Mouse (Mus musculus) lung, postnatal 0 days (tissue): Measurements from ENCODE around the gene Dtx3. TPM values are rescaled to one million over a fixed set of nuclear protein-coding genes. Genes with fewer than 3 reads are reported as not detected.
A peak's percentile ranks its signal among the peaks of the same experiment; 100 is the strongest.

Experiments used
- ATAC-seq: fragments of 200-750 bp; cut with Nextera tagmentation; 2 replicates; pipeline ENCODE4 v1.8.0; 2017; ENCODE audit warnings: moderate library complexity
- DNase-seq: peaks from one replicate; pipeline ENCODE4 v3.0.0-alpha.2; 2016; ENCODE audit warnings: low spot score
- H3K27ac ChIP-seq: fragments of 300-500 bp; sonication (generic); 2 replicates; pipeline ENCODE4 v1.5.1; 2014; ENCODE audit warnings: antibody characterized with exemption, mild to moderate bottlenecking, low read length, mixed read lengths
- H3K27me3 ChIP-seq: fragments of 300-500 bp; sonication (generic); replicated peaks from 2 replicates; pipeline ENCODE4 v1.6.1; 2014; ENCODE audit warnings: low read length, mixed read lengths; ENCODE audit not compliant: insufficient read depth
- H3K36me3 ChIP-seq: fragments of 300-500 bp; sonication (generic); 2 replicates; pipeline ENCODE4 v1.6.1; 2014; ENCODE audit warnings: low read length, mixed read lengths; ENCODE audit not compliant: insufficient read depth
- H3K4me1 ChIP-seq: fragments of 300-500 bp; sonication (generic); 2 replicates; pipeline ENCODE4 v1.6.1; 2014; ENCODE audit warnings: antibody characterized with exemption, low read depth, low read length, mixed read lengths; ENCODE audit not compliant: insufficient read depth
- H3K4me2 ChIP-seq: fragments of 300-500 bp; sonication (generic); replicated peaks from 2 replicates; pipeline ENCODE4 v1.6.1; 2014; ENCODE audit warnings: low read depth, mild to moderate bottlenecking, low read length, moderate library complexity, mixed read lengths
- H3K4me3 ChIP-seq: fragments of 300-500 bp; sonication (generic); 2 replicates; pipeline ENCODE4 v1.5.1; 2014; ENCODE audit warnings: low read depth, low read length
- H3K9ac ChIP-seq: fragments of 300-500 bp; sonication (generic); replicated peaks from 2 replicates; pipeline ENCODE4 v1.6.1; 2014; ENCODE audit warnings: low read depth, mild to moderate bottlenecking
- H3K9me3 ChIP-seq: fragments of 300-500 bp; sonication (generic); 2 replicates; pipeline ENCODE4 v1.6.1; 2016; ENCODE audit warnings: low read length, mixed read lengths
- CTCF ChIP-seq: IDR thresholded peaks from 2 replicates; pipeline ENCODE4 v1.5.1; 2016; ENCODE audit warnings: antibody characterized with exemption, mild to moderate bottlenecking
- EP300 ChIP-seq: IDR thresholded peaks from 2 replicates; pipeline ENCODE4 v1.6.1; 2016; ENCODE audit warnings: antibody characterized with exemption, mild to moderate bottlenecking, control low read depth
- whole genome bisulfite sequencing: fragments of 180-500 bp; shearing (Covaris S2); extraction: QIAGEN DNeasy Blood & Tissue Kit; methylation state at CpG from one replicate; pipeline ENCODE4 v1.1.7; 2014; 5-methylcytosine and 5-hydroxymethylcytosine counted together
- polyA plus RNA-seq: library from polyadenylated mRNA; unstranded; fragments of >200 nt; fragmentation: Nextera tagmentation; extraction: Ambion mirVana; gene quantifications from 2 replicates; pipeline ENCODE4 v1.2.1, GENCODE M21; 2015

The Dtx3 gene
- polyA plus RNA-seq, 1 experiment from 2014 or later = 47.5 TPM

DNA sequence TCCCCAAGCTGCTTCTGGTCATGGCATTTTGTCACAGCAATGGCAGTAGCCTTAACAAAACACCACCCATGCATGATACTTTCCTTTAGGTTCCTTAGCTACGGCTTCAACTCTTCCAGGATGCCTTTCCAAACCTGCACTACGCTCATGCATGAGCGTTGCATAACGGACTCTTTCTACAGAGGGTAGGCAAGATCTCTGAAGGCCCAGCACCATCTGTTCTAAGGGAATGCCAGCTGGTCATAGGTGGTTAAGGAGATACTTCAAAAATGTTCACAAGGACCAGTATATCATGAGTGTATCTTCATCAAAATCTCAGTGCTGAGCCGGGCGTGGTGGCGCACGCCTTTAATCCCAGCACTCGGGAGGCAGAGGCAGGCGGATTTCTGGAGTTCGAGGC, 20.9 kb upstream of the Dtx3 start:
- Histone ChIP-seq H3K9me3 (no peaks in the 10 kb centered on the region), H3K36me3 (no peaks in the 10 kb centered on the region), H3K4me2 (no peak overlapping the region), H3K9ac (no peak overlapping the region), H3K4me3 (no peak overlapping the region), H3K27me3 (no peaks in the 10 kb centered on the region), H3K4me1 (no peaks in the 10 kb centered on the region), H3K27ac (no peak overlapping the region)
- ATAC-seq (no peak), DNase-seq (no peak)
- WGBS = 92% methylated on average over 11 of the region's 11 CpGs
- TF ChIP-seq EP300 = no peak
- no peak for TF ChIP-seq CTCF

GRCm38 (mm10) chr10:127214422-127214803, 18.9 kb upstream of the Dtx3 start:
- ATAC-seq = no peak
- no peak for DNase-seq
- WGBS = 39% methylated on average over 1 of the region's 1 CpGs
- H3K9me3 ChIP-seq = no peaks in the 10 kb centered on the region
- H3K9ac ChIP-seq = no peak overlapping the region
- peaks cover 6% of the 10 kb centered on the region; the same call in 1 of the 2 replicates for H3K4me1 ChIP-seq
- H3K27ac ChIP-seq = no peak overlapping the region
- H3K4me2 ChIP-seq = no peak overlapping the region
- H3K36me3 ChIP-seq = no peaks in the 10 kb centered on the region
- TF ChIP-seq EP300 = no peak
- no peak for TF ChIP-seq CTCF
- no peaks in the 10 kb centered on the region for H3K27me3 ChIP-seq
- H3K4me3 ChIP-seq = no peak overlapping the region

GRCm38 (mm10) chr10:127213704-127214421, 18.3 kb upstream of the Dtx3 start:
- Histone ChIP-seq H3K36me3 (no peaks in the 10 kb centered on the region), H3K4me3 (no peak overlapping the region), H3K27me3 (no peaks in the 10 kb centered on the region), H3K4me1 (peaks cover 6% of the 10 kb centered on the region; the same call in 1 of the 2 replicates), H3K4me2 (no peak overlapping the region), H3K9me3 (no peaks in the 10 kb centered on the region), H3K27ac (no peak overlapping the region), H3K9ac (no peak overlapping the region)
- TF ChIP-seq EP300 (no peak), CTCF (no peak)
- no peak for ATAC-seq
- no peak for DNase-seq
- 73% methylated on average over 12 of the region's 13 CpGs for WGBS

DNA sequence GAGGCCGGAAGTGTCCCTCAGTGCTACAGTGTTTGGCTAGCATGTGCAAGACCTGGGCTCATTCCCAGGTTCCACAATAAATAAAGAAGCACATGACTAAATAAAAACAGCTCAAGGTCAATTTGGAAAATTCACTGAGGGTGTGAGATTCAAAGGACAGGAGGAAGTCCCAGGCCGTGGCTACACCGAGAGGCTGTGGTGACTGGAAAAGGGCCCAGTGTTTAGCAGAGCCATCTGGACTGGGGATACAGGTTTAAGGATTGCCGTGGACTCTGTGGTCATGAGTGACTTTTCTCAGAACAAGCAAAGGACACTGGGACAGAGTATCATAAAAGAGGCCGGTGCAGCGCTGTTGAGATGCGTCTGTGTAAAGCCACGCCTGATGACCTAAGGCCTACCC, 17.7 kb upstream of the Dtx3 start:
- no peak overlapping the region for H3K4me2 ChIP-seq
- WGBS = 87% methylated on average over 8 of the region's 8 CpGs
- ATAC-seq = no peak

GRCm38 (mm10) chr10:127211414-127211854, 15.9 kb upstream of the Dtx3 start, which contains the start of gene Pip4k2c:
Pip4k2c (minus strand) TSS chr10:127211585.
- Histone ChIP-seq H3K9ac (peak within 1 kb of the TSS; percentile 63), H3K9me3 (no peaks in the 10 kb centered on the region), H3K4me3 (peak within 1 kb of the TSS; percentile 81), H3K4me1 (peaks cover 6% of the 10 kb centered on the region; the same call in 1 of the 2 replicates), H3K4me2 (peak within 1 kb of the TSS; percentile 94), H3K36me3 (peaks cover 7% of the 10 kb centered on the region; the same call in 1 of the 2 replicates), H3K27me3 (no peaks in the 10 kb centered on the region), H3K27ac (peak within 1 kb of the TSS; percentile 78)
- peak; percentile 93 for DNase-seq
- WGBS = under 1% methylated on average over 41 of the region's 47 CpGs
- ATAC-seq = peak; percentile 98
- no peak for TF ChIP-seq EP300

More for the DNA sequence above, 17.7 kb upstream of the Dtx3 start:
- no peaks in the 10 kb centered on the region for H3K27me3 ChIP-seq
- no peak overlapping the region for H3K4me3 ChIP-seq
- TF ChIP-seq CTCF (no peak), EP300 (no peak)
- H3K27ac ChIP-seq = no peak overlapping the region
- 0 out of 2 replicates have a peak, but pooled peaks cover 4% of the 10 kb centered on the region for H3K36me3 ChIP-seq
- peaks cover 6% of the 10 kb centered on the region; the same call in 1 of the 2 replicates for H3K4me1 ChIP-seq
- DNase-seq = no peak
- no peak overlapping the region for H3K9ac ChIP-seq
- H3K9me3 ChIP-seq = no peaks in the 10 kb centered on the region

GRCm38 (mm10) chr10:127210961-127211405, 15.5 kb upstream of the Dtx3 start:
- Histone ChIP-seq H3K27ac (peak overlapping the region; percentile 78), H3K4me3 (peak overlapping the region; percentile 81), H3K27me3 (no peaks in the 10 kb centered on the region), H3K9me3 (no peaks in the 10 kb centered on the region), H3K9ac (peak overlapping the region; percentile 63), H3K4me1 (peaks cover 6% of the 10 kb centered on the region; the same call in 1 of the 2 replicates), H3K4me2 (peak overlapping the region; percentile 94), H3K36me3 (peaks cover 7% of the 10 kb centered on the region; the same call in 1 of the 2 replicates)
- 2% methylated on average over 25 of the region's 25 CpGs for WGBS
- peak; percentile 70 for ATAC-seq
- TF ChIP-seq EP300 (no peak), CTCF (no peak)
- peak; percentile 62 for DNase-seq
